Mouse (Mus musculus) limb, embryonic 12.5 days (tissue): ENCODE measurements around the gene Il27ra. TPM values are rescaled to one million over a fixed set of nuclear protein-coding genes. Genes with fewer than 3 reads are reported as not detected.
"Not testable (repeated sequence)": the region's sequence is repeated elsewhere in the genome, so short reads cannot be mapped to it uniquely, and the experiment has no call there.

ENCODE experiments used
- ATAC-seq: fragments of 200-750 bp; cut with Nextera tagmentation; 2 replicates; pipeline ENCODE4 v1.8.0; 2017; ENCODE audit warnings: low read depth, moderate TSS enrichment; ENCODE audit not compliant: insufficient number of reproducible peaks, insufficient read depth, low FRiP score, low TSS enrichment
- H3K27ac ChIP-seq: fragments of 300-500 bp; sonication (generic); 2 replicates; pipeline ENCODE4 v1.5.1; 2016; ENCODE audit warnings: mild to moderate bottlenecking, moderate library complexity
- H3K27me3 ChIP-seq: fragments of 300-500 bp; sonication (generic); 2 replicates; pipeline ENCODE4 v1.6.1; 2016; ENCODE audit warnings: mild to moderate bottlenecking, moderate library complexity
- H3K36me3 ChIP-seq: fragments of 300-500 bp; sonication (generic); 2 replicates; pipeline ENCODE4 v1.6.1; 2016; ENCODE audit warnings: mild to moderate bottlenecking, moderate library complexity
- H3K4me1 ChIP-seq: fragments of 300-500 bp; sonication (generic); replicated peaks from 2 replicates; pipeline ENCODE4 v1.6.1; 2016
- H3K4me2 ChIP-seq: fragments of 300-500 bp; sonication (generic); 2 replicates; pipeline ENCODE4 v1.6.1; 2016; ENCODE audit warnings: mild to moderate bottlenecking, moderate library complexity
- H3K4me3 ChIP-seq: fragments of 300-500 bp; sonication (generic); replicated peaks from 2 replicates; pipeline ENCODE4 v1.5.1; 2016; ENCODE audit warnings: mild to moderate bottlenecking
- H3K9ac ChIP-seq: fragments of 300-500 bp; sonication (generic); replicated peaks from 2 replicates; pipeline ENCODE4 v1.6.1; 2016; ENCODE audit warnings: mild to moderate bottlenecking, moderate library complexity
- H3K9me3 ChIP-seq: fragments of 300-500 bp; sonication (generic); 2 replicates; pipeline ENCODE4 v1.6.1; 2016; ENCODE audit warnings: mild to moderate bottlenecking, moderate library complexity
- WGBS: fragments of 180-500 bp; shearing (Covaris S2); methylation state at CpG from one replicate; pipeline ENCODE4 v1.1.7; 2016; 5-methylcytosine and 5-hydroxymethylcytosine counted together
- microRNA counts: library from miRNA; unstranded; fragments of <30 nt; microRNA quantifications from one replicate; lab custom pipeline; 2017
- microRNA-seq: library from miRNA; unstranded; fragments of <30 nt; microRNA quantifications from one replicate; pipeline ENCODE4, GENCODE M21; 2017
- polyA plus RNA-seq: library from polyadenylated mRNA; unstranded; fragments of >200 nt; fragmentation: Nextera tagmentation; extraction: Ambion mirVana; gene quantifications from 2 replicates; pipeline ENCODE4 v1.2.1, GENCODE M21; 2016

The Il27ra gene
- polyA plus RNA-seq, 1 experiment from 2014 or later: 0.61 TPM

DNA sequence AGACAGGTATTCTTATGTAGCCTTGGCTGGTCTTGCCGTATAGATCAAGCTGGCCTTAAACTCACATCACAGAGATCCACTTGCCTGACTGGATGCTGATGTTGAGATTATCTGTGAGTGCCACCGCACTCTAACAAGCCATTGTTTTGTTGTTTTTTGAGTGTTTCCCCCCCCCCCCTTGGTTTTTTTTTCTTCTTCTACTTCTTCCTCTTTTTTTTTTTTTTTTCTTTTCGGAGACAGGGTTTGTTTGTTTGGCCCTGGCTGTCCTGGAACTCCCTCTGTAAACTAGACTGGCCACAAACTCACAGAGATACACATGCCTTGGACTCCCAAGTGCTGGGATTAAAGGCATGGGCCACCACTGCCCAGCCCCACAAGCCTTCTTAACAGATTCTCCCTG, 48.4 kb downstream of the Il27ra start:
- WGBS: 82% methylated on average over 3 of the region's 3 CpGs
- H3K9ac ChIP-seq: no peak overlapping the region
- peaks cover 12% of the 10 kb centered on the region for H3K4me1 ChIP-seq
- no peak for ATAC-seq
- H3K27ac ChIP-seq: no peak overlapping the region
- H3K27me3 ChIP-seq: peaks cover under 1% of the 10 kb centered on the region; the same call in 1 of the 2 replicates
- H3K4me2 ChIP-seq: no peak overlapping the region
- no peak overlapping the region for H3K4me3 ChIP-seq
- no peaks in the 10 kb centered on the region for H3K9me3 ChIP-seq
- peaks cover 52% of the 10 kb centered on the region for H3K36me3 ChIP-seq

DNA sequence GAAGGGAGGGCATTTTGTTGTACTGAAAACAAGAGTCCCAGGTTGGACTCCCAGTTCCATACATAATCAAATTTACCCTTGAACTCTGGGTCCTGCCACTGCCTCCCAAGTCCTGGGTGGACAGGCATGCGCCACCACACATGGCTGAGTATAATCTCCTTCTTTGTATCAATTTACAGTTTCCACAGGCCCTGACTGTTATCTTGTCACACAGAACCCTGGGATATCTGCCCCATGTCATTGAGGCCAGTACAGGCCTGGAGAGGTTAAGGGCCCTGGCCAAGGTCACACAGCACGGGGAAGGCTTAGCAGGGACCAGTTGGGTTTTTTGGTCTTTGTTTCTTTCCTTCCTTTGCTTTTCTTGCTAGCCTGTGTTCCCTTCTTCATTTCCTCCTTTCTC, 49.9 kb downstream of the Il27ra start:
- no peaks in the 10 kb centered on the region for H3K27me3 ChIP-seq
- no peaks in the 10 kb centered on the region for H3K9me3 ChIP-seq
- H3K4me2 ChIP-seq: no peak overlapping the region
- H3K36me3 ChIP-seq: peaks cover 67% of the 10 kb centered on the region
- no peak overlapping the region for H3K4me3 ChIP-seq
- no peak overlapping the region for H3K9ac ChIP-seq
- 94% methylated on average over 2 of the region's 2 CpGs for WGBS
- H3K4me1 ChIP-seq: peaks cover 7% of the 10 kb centered on the region
- no peak overlapping the region for H3K27ac ChIP-seq
- ATAC-seq: no peak

DNA sequence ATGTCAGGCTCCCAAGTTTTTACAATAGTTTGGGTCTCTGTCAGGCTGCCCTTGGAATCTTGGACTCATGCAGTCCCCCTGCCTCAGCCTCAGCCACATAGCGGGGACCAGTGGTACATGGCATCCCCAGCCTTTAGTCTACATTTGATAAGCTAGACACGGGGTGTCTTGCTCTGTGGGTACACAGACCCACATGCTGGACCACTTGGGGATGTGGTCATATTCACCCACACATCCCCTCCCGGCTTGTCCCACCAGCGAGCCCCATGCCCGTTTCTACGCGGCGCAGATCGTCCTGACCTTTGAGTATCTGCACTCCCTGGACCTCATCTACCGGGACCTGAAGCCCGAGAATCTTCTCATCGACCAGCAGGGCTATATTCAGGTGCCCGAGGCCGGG, 52.2 kb downstream of the Il27ra start:
- Histone ChIP-seq H3K4me3 (no peak overlapping the region), H3K27ac (no peak overlapping the region), H3K9me3 (no peaks in the 10 kb centered on the region), H3K4me2 (no peak overlapping the region), H3K4me1 (no peaks in the 10 kb centered on the region), H3K27me3 (no peaks in the 10 kb centered on the region), H3K9ac (no peak overlapping the region), H3K36me3 (peaks cover 89% of the 10 kb centered on the region)
- 93% methylated on average over 14 of the region's 14 CpGs for WGBS
- no peak for ATAC-seq

DNA sequence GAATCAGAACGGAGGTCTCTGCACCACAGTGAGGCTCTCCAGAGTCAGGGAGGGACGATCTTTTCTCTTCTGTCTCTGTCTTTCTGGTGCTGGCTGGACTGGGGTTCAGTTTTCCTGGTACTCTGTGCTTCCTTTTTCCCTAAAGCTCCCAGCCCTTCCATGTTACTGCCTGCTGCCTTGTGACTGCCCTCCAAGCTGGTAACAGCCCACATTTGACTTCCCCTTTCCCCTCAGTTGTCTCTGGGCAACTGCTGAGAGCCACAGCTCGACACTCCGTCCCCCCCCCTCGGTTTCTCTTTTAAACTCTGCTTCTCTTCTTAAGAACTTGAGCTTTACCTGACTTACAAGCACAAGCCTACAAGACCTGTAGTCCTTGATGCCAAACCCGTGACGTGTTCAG, 53.1 kb downstream of the Il27ra start:
- Histone ChIP-seq H3K27me3 (no peaks in the 10 kb centered on the region), H3K4me3 (no peak overlapping the region), H3K4me1 (no peaks in the 10 kb centered on the region), H3K27ac (no peak overlapping the region), H3K4me2 (no peak overlapping the region), H3K9ac (no peak overlapping the region), H3K9me3 (no peaks in the 10 kb centered on the region), H3K36me3 (peaks cover 89% of the 10 kb centered on the region)
- no peak for ATAC-seq
- WGBS: 87% methylated on average over 7 of the region's 7 CpGs

DNA sequence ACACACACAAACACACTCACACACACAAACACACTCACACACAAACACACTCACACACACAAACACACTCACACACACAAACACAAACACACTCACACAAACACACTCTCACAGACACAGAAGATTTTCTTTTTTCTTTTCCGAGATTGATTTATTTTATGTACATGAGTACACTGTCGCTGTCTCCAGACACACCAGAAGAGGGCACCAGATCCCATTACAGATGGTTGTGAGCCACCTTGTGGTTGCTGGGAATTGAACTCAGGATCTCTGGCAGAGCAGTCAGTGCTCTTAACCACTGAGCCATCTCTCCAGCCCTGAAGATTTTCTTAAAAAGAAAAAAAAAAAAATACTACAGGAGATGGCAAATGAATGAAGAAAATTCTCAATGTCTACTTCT, 59.2 kb downstream of the Il27ra start:
- WGBS: 97% methylated on average over 2 of the region's 2 CpGs
- H3K36me3 ChIP-seq: peaks cover 93% of the 10 kb centered on the region
- H3K4me2 ChIP-seq: not testable (repeated sequence)

DNA sequence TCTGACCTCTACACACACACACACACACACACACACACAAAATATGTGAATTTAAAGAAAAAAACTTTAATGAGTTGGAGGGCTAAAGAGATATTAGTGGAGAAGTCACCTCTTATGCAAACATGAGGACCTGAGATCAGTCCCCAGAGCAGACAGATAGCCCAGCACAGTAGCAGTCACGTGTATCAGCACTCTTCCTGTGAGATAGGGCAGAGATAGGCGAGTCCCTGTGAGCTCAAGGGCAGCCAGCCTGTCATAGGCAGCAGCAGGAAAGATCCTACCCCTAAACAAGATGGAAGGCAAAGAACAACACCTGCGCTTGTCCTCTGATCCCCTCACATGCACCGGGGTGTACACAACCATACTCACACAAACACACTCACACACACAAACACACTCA, 59.9 kb downstream of the Il27ra start:
- WGBS: 90% methylated on average over 4 of the region's 4 CpGs
- Histone ChIP-seq H3K27ac (no peak overlapping the region), H3K4me3 (no peak overlapping the region), H3K36me3 (peaks cover 87% of the 10 kb centered on the region), H3K4me1 (peaks cover 11% of the 10 kb centered on the region), H3K9me3 (0 out of 2 replicates have a peak, but pooled peaks cover 4% of the 10 kb centered on the region), H3K27me3 (no peaks in the 10 kb centered on the region), H3K9ac (no peak overlapping the region), H3K4me2 (no peak overlapping the region)
- no peak for ATAC-seq

More for the DNA sequence above, 59.2 kb downstream of the Il27ra start:
- H3K4me3 ChIP-seq, H3K9ac ChIP-seq, H3K27ac ChIP-seq, H3K9me3 ChIP-seq, H3K27me3 ChIP-seq, ATAC-seq, H3K4me1 ChIP-seq: not testable (repeated sequence)

DNA sequence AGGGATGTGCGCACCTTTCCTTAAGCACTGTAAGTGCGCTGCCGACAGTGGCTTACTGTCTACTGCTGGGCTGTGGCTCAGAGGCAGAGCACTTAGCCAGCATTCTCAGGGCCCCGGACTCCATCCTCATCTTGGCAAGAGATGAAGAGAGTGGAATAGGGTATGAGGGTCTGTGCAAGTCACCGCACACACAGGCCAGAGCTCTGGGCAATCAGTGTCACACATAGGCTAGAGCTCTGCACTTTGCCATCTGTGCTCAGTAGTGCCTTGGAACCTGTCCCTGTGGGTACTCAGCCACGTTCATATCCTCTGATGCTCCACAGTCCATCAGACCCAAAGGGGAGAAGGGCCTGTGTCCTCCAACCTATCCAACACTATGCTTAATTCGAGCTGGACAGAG, 60.9 kb downstream of the Il27ra start:
- Histone ChIP-seq H3K4me3 (no peak overlapping the region), H3K9ac (no peak overlapping the region), H3K4me2 (no peak overlapping the region), H3K27me3 (no peaks in the 10 kb centered on the region), H3K36me3 (peaks cover 77% of the 10 kb centered on the region), H3K27ac (no peak overlapping the region), H3K9me3 (0 out of 2 replicates have a peak, but pooled peaks cover 4% of the 10 kb centered on the region), H3K4me1 (peaks cover 20% of the 10 kb centered on the region)
- WGBS: 97% methylated on average over 7 of the region's 7 CpGs
- no peak for ATAC-seq

DNA sequence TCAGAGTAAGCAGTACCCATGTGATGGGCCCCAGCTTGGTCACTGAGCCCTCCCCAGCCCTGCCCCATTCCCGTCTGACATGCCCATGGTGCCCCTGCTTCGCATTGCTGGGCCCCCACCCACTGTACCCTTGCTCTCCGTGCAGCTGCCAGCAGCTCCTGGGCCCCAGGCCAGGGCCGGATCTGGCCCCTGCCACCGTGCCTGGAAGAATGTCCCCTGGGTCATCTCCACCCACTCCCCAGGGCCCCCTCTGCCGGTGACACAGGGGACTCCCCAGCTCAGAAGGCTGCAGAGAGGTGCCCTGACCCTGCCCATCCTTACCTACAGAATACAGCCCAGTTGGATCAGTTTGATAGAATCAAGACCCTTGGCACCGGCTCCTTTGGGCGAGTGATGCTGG, 61.5 kb downstream of the Il27ra start:
- 0 out of 2 replicates have a peak, but pooled peaks cover 4% of the 10 kb centered on the region for H3K9me3 ChIP-seq
- H3K4me2 ChIP-seq: no peak overlapping the region
- H3K4me1 ChIP-seq: peaks cover 20% of the 10 kb centered on the region
- no peaks in the 10 kb centered on the region for H3K27me3 ChIP-seq
- H3K9ac ChIP-seq: no peak overlapping the region
- H3K4me3 ChIP-seq: no peak overlapping the region
- no peak overlapping the region for H3K27ac ChIP-seq
- peaks cover 71% of the 10 kb centered on the region for H3K36me3 ChIP-seq
- WGBS: 84% methylated on average over 8 of the region's 8 CpGs
- ATAC-seq: no peak

MicroRNA genes within 50 kb of the gene (microRNA counts, 519-probe panel; counts per million panel counts)
- microRNA mmu-miR-1199 (lab: Ali Mortazavi, UCI) (not detected), microRNA mmu-miR-709 (lab: Ali Mortazavi, UCI) (not detected)

Small RNA genes lying within 50 kb of the gene (microRNA-seq; reads per million reads assigned to microRNA genes)
- gene Mir1199: not detected
- not detected for gene Mir709
- gene Mir8111: 2.8 reads per million, percentile 7 among the genes with 10 or more reads in this experiment

Other genes with a start within 250 kb of the Il27ra start
- 28.2 and 32.7 TPM in 2 replicates for gene Adgrl1, start 142.5 kb downstream of the Il27ra start, polyA plus RNA-seq
- gene Gm10644, start 87.4 kb downstream of the Il27ra start, polyA plus RNA-seq: 0.40 and 0.63 TPM in 2 replicates
- 52.2 and 54.3 TPM in 2 replicates for gene Asf1b, start 87.1 kb downstream of the Il27ra start, polyA plus RNA-seq
- 186 and 196 TPM in 2 replicates for gene Prkaca, start 69.6 kb downstream of the Il27ra start, polyA plus RNA-seq
- 13.0 and 14.4 TPM in 2 replicates for gene Samd1, start 44.9 kb downstream of the Il27ra start, polyA plus RNA-seq
- gene 1700067K01Rik, start 41.1 kb downstream of the Il27ra start, polyA plus RNA-seq: 0.73 and 1.6 TPM in 2 replicates
- 0.64 TPM in 1 of 2 replicates, not detected in the other for gene 2210011C24Rik, start 30.4 kb downstream of the Il27ra start, polyA plus RNA-seq
- gene Palm3, start 21.1 kb downstream of the Il27ra start, polyA plus RNA-seq: 4.7 and 6.7 TPM in 2 replicates
- not detected in 2 replicates for gene Rln3, start 2.4 kb upstream of the Il27ra start, polyA plus RNA-seq
- 1.5 and 1.9 TPM in 2 replicates for gene Gm10643, start 22.5 kb upstream of the Il27ra start, polyA plus RNA-seq
- gene Rfx1, start 24.2 kb upstream of the Il27ra start, polyA plus RNA-seq: 10.1 and 11.1 TPM in 2 replicates
- gene Dcaf15, start 62.2 kb upstream of the Il27ra start, polyA plus RNA-seq: 16.3 and 17.0 TPM in 2 replicates
- 0.83 and 1.1 TPM in 2 replicates for gene Podnl1, start 83.4 kb upstream of the Il27ra start, polyA plus RNA-seq
- 26.2 and 28.7 TPM in 2 replicates for gene Cc2d1a, start 105.3 kb upstream of the Il27ra start, polyA plus RNA-seq
- gene 4930432K21Rik, start 105.4 kb upstream of the Il27ra start, polyA plus RNA-seq: 1.6 TPM in 2 replicates
- 3.3 and 5.5 TPM in 2 replicates for gene Nanos3, start 142.6 kb upstream of the Il27ra start, polyA plus RNA-seq
- gene Zswim4, start 194.5 kb upstream of the Il27ra start, polyA plus RNA-seq: 33.1 and 34.3 TPM in 2 replicates
- gene D8Ertd738e, start 207.1 kb upstream of the Il27ra start, polyA plus RNA-seq: 338 and 352 TPM in 2 replicates
- 78.4 and 80.1 TPM in 2 replicates for gene Mri1, start 214.7 kb upstream of the Il27ra start, polyA plus RNA-seq
- 19.0 and 20.3 TPM in 2 replicates for gene Ccdc130, start 227.8 kb upstream of the Il27ra start, polyA plus RNA-seq